Mouse (Mus musculus): ENCODE results near the gene Lims1.
"Not testable (repeated sequence)": the region's sequence is repeated elsewhere in the genome, so short reads cannot be mapped to it uniquely, and the experiment has no call there.

Lims1 gene

GRCm38 (mm10) chr10:58323028-58323991, at the start of gene Lims1:
Lims1 (plus strand) TSS chr10:58323466.
- DNase-seq (ENCODE audit: low spot score) = peak; percentile 99

GRCm38 (mm10) chr10:58282238-58282637, 41.0 kb upstream of the Lims1 start:
- DNase-seq (ENCODE audit: low spot score) = no peak

- DNase-seq (ENCODE audit: low spot score) = no peak
Measured at GRCm38 (mm10) chr10:58290742-58291141, 32.5 kb upstream of the Lims1 start.

GRCm38 (mm10) chr10:58294246-58294645, 29.0 kb upstream of the Lims1 start:
- no peak for DNase-seq (ENCODE audit: low spot score)

- DNase-seq (ENCODE audit: low spot score) = no peak
Measured at GRCm38 (mm10) chr10:58295605-58296004, 27.7 kb upstream of the Lims1 start.

GRCm38 (mm10) chr10:58304996-58305395, 18.3 kb upstream of the Lims1 start:
- no peak for DNase-seq (ENCODE audit: low spot score)

GRCm38 (mm10) chr10:58306897-58307296, 16.4 kb upstream of the Lims1 start:
- DNase-seq (ENCODE audit: low spot score) = no peak

GRCm38 (mm10) chr10:58310791-58311190, 12.5 kb upstream of the Lims1 start:
- DNase-seq (ENCODE audit: low spot score) = no peak

- DNase-seq (ENCODE audit: low spot score) = no peak
Measured at GRCm38 (mm10) chr10:58312887-58313286, 10.4 kb upstream of the Lims1 start.

- no peak for DNase-seq (ENCODE audit: low spot score)
Measured at GRCm38 (mm10) chr10:58320881-58321280, 2.4 kb upstream of the Lims1 start.

- no peak for DNase-seq (ENCODE audit: low spot score)
Measured at GRCm38 (mm10) chr10:58322361-58323027, 772 bp upstream of the Lims1 start.

GRCm38 (mm10) chr10:58326271-58326670, 3.0 kb downstream of the Lims1 start:
- no peak for DNase-seq (ENCODE audit: low spot score)

- DNase-seq (ENCODE audit: low spot score) = not testable (repeated sequence)
Measured at GRCm38 (mm10) chr10:58327836-58328235, 4.6 kb downstream of the Lims1 start.

GRCm38 (mm10) chr10:58328517-58329108, 5.3 kb downstream of the Lims1 start:
- DNase-seq (ENCODE audit: low spot score) = no peak

- DNase-seq (ENCODE audit: low spot score) = no peak
Measured at GRCm38 (mm10) chr10:58330635-58331034, 7.4 kb downstream of the Lims1 start.

GRCm38 (mm10) chr10:58331741-58332140, 8.5 kb downstream of the Lims1 start:
- DNase-seq (ENCODE audit: low spot score) = no peak

GRCm38 (mm10) chr10:58333414-58333813, 10.1 kb downstream of the Lims1 start:
- no peak for DNase-seq (ENCODE audit: low spot score)

GRCm38 (mm10) chr10:58336156-58336555, 12.9 kb downstream of the Lims1 start:
- no peak for DNase-seq (ENCODE audit: low spot score)

GRCm38 (mm10) chr10:58337091-58337490, 13.8 kb downstream of the Lims1 start:
- DNase-seq (ENCODE audit: low spot score) = not testable (repeated sequence)

- DNase-seq (ENCODE audit: low spot score) = no peak
Measured at GRCm38 (mm10) chr10:58338590-58338989, 15.3 kb downstream of the Lims1 start.

- no peak for DNase-seq (ENCODE audit: low spot score)
Measured at GRCm38 (mm10) chr10:58341685-58342084, 18.4 kb downstream of the Lims1 start.

- no peak for DNase-seq (ENCODE audit: low spot score)
Measured at GRCm38 (mm10) chr10:58342199-58342598, 18.9 kb downstream of the Lims1 start.

- no peak for DNase-seq (ENCODE audit: low spot score)
Measured at GRCm38 (mm10) chr10:58343552-58343951, 20.3 kb downstream of the Lims1 start.
